Mouse (Mus musculus) olfactory bulb, adult 2 months (tissue): Measurements from ENCODE around the gene Slc22a18.

Source experiments
- CTCF ChIP-seq: fragments of 200-500 bp; IDR thresholded peaks from 2 replicates; pipeline ENCODE4 v1.5.1; 2012; ENCODE audit warnings: low read depth, mild to moderate bottlenecking, low read length, moderate library complexity; ENCODE audit not compliant: insufficient read depth
- POLR2A ChIP-seq: fragments of 200-500 bp; IDR thresholded peaks from 2 replicates; pipeline ENCODE4 v1.6.1; 2012; ENCODE audit warnings: mild to moderate bottlenecking, low read depth, low read length, moderate library complexity; ENCODE audit not compliant: insufficient read depth

DNA sequence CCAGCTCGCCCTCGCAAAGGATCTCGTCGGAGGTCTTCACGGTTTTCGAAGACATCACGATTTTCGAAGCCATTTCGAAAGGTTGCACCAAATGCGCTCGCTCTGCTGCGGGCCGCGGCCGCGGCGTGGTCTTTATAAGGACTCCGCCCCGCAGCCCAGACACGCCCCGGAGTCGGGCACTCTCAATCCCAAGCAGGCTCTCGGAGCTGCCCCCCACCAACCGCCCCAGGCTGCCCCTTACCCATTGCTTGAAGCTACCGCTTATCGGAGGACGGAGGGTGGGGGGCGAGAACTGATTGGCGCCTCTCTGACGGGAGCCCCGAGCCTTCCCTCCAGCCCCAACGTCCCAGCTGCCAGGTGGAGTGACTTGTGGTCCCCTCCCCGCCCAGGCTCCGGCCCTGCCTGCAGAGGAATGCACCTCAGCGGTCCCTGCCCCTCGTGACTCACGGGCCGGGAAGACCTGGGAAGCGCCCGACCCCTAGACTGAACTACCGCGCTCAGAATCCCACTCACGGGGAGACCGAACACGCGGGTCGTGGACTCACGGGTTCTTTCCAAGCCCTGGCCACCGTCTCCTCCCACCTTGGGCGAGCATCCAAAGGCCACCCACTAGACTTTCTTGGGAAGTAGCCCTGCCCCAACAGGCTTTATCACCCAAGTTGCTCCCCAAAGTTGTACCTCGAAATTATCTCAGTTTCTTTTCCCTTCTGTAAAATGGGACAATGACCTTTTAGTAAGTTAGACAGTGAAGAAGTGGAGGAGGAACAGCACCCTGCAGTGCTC lies 29.1 kb downstream of the Slc22a18 start, which contains the start of gene Phlda2:
- TF ChIP-seq POLR2A, result no peak
- TF ChIP-seq CTCF, result no peak
